Mouse (Mus musculus): ENCODE data around the gene Myh15. TPM values are rescaled to one million over a fixed set of nuclear protein-coding genes. Genes with fewer than 3 reads are reported as not detected.

Gene Myh15
- polyA plus RNA-seq, 1 experiment from 2014 or later = not detected

GRCm38 (mm10) chr16:49128015-49128414 lies 70.7 kb downstream of the Myh15 start:
- no peak for ATAC-seq (replicated peaks; ENCODE audit: insufficient number of reproducible peaks, low FRiP score, low TSS enrichment, low read depth)
- H3K4me1 ChIP-seq (ENCODE audit: control insufficient read depth, insufficient read depth, low read length) = no peaks in the 10 kb centered on the region
- H3K9me3 ChIP-seq (replicated peaks; ENCODE audit: control insufficient read depth, low read length) = no peaks in the 10 kb centered on the region
- no peak overlapping the region for H3K4me2 ChIP-seq (ENCODE audit: low read depth, low read length)
- H3K36me3 ChIP-seq (replicated peaks; ENCODE audit: control insufficient read depth, insufficient read depth, low read depth, low read length) = no peaks in the 10 kb centered on the region
- WGBS = 56% methylated on average over 1 of the region's 1 CpGs
- no peak for DNase-seq (ENCODE audit: low spot score)
- no peak overlapping the region for H3K4me3 ChIP-seq (ENCODE audit: low read depth, low read length)
- no peak overlapping the region for H3K27ac ChIP-seq (replicated peaks; ENCODE audit: low read depth, low read length)
- no peak overlapping the region for H3K9ac ChIP-seq (replicated peaks; ENCODE audit: low read length)
- H3K27me3 ChIP-seq (ENCODE audit: control insufficient read depth, insufficient read depth, low read length) = no peaks in the 10 kb centered on the region

DNA sequence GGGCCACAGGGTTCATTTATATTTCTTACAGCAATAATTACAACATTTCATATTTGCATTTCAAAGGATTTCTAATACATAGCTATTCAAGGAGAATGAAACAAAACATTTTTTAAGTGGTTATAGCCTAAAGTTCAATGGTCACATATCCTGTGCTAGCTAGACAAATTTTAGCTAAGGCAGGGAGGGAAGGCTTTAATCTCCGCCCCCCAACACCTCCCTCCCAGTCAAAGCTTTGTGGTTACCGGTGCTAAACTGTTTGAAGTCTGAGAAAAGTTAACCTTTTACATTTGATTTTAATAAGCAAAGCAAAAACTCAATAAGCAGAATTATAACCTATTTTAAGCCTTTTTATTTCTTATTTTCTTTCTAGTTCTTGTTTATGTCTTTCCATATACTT lies 98.9 kb downstream of the Myh15 start:
- H3K9me3 ChIP-seq (replicated peaks; ENCODE audit: control insufficient read depth, low read length) = no peaks in the 10 kb centered on the region
- no peak overlapping the region for H3K27ac ChIP-seq (replicated peaks; ENCODE audit: low read depth, low read length)
- no peak for ATAC-seq (replicated peaks; ENCODE audit: insufficient number of reproducible peaks, low FRiP score, low TSS enrichment, low read depth)
- no peaks in the 10 kb centered on the region for H3K4me1 ChIP-seq (ENCODE audit: control insufficient read depth, insufficient read depth, low read length)
- no peak for DNase-seq (ENCODE audit: low spot score)
- H3K4me3 ChIP-seq (ENCODE audit: low read depth, low read length) = no peak overlapping the region
- no peak overlapping the region for H3K9ac ChIP-seq (replicated peaks; ENCODE audit: low read length)
- H3K4me2 ChIP-seq (ENCODE audit: low read depth, low read length) = no peak overlapping the region
- H3K36me3 ChIP-seq (replicated peaks; ENCODE audit: control insufficient read depth, insufficient read depth, low read depth, low read length) = no peaks in the 10 kb centered on the region
- no peaks in the 10 kb centered on the region for H3K27me3 ChIP-seq (ENCODE audit: control insufficient read depth, insufficient read depth, low read length)
- WGBS = 71% methylated on average over 2 of the region's 2 CpGs

- no peak overlapping the region for H3K4me3 ChIP-seq (ENCODE audit: low read depth, low read length)
- H3K27ac ChIP-seq (replicated peaks; ENCODE audit: low read depth, low read length) = no peak overlapping the region
- no peaks in the 10 kb centered on the region for H3K9me3 ChIP-seq (replicated peaks; ENCODE audit: control insufficient read depth, low read length)
- H3K4me2 ChIP-seq (ENCODE audit: low read depth, low read length) = no peak overlapping the region
- H3K9ac ChIP-seq (replicated peaks; ENCODE audit: low read length) = no peak overlapping the region
- ATAC-seq (replicated peaks; ENCODE audit: insufficient number of reproducible peaks, low FRiP score, low TSS enrichment, low read depth) = no peak
- no peaks in the 10 kb centered on the region for H3K4me1 ChIP-seq (ENCODE audit: control insufficient read depth, insufficient read depth, low read length)
- 47% methylated on average over 7 of the region's 7 CpGs for WGBS
- peak; percentile 81 for DNase-seq (ENCODE audit: low spot score)
- H3K36me3 ChIP-seq (replicated peaks; ENCODE audit: control insufficient read depth, insufficient read depth, low read depth, low read length) = no peaks in the 10 kb centered on the region
- H3K27me3 ChIP-seq (ENCODE audit: control insufficient read depth, insufficient read depth, low read length) = no peaks in the 10 kb centered on the region
These were observed 107.3 kb downstream of the Myh15 start for GRCm38 (mm10) chr16:49164349-49165137.

- Histone ChIP-seq H3K36me3 (replicated peaks; ENCODE audit: control insufficient read depth, insufficient read depth, low read depth, low read length) (no peaks in the 10 kb centered on the region), H3K4me2 (ENCODE audit: low read depth, low read length) (no peak overlapping the region), H3K4me1 (ENCODE audit: control insufficient read depth, insufficient read depth, low read length) (no peaks in the 10 kb centered on the region), H3K9me3 (replicated peaks; ENCODE audit: control insufficient read depth, low read length) (no peaks in the 10 kb centered on the region), H3K27ac (replicated peaks; ENCODE audit: low read depth, low read length) (no peak overlapping the region), H3K27me3 (ENCODE audit: control insufficient read depth, insufficient read depth, low read length) (no peaks in the 10 kb centered on the region), H3K9ac (replicated peaks; ENCODE audit: low read length) (no peak overlapping the region), H3K4me3 (ENCODE audit: low read depth, low read length) (no peak overlapping the region)
- DNase-seq (ENCODE audit: low spot score) (no peak), ATAC-seq (replicated peaks; ENCODE audit: insufficient number of reproducible peaks, low FRiP score, low TSS enrichment, low read depth) (no peak)
- WGBS = 90% methylated on average over 11 of the region's 11 CpGs
These were observed 108.4 kb downstream of the Myh15 start for GRCm38 (mm10) chr16:49165728-49166127.

DNA sequence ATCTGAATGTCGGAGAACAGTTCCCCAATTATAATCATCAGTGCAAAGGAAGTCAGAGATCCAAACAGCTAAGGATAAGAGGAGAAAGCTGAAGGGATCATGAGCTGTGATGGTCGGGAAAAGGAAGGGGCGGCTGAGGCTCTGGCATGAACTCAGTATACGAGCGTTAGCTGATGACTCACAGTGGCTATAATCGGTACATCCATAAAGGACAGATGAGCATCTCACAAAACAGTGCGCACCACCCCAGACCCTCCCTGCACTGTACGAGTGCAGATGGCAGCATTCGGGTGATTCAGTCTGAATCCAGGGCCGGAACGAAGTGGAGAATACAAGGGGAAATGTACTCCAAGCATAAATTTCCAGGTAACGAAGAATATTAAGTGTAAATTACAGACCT lies 110.0 kb downstream of the Myh15 start:
- no peaks in the 10 kb centered on the region for H3K36me3 ChIP-seq (replicated peaks; ENCODE audit: control insufficient read depth, insufficient read depth, low read depth, low read length)
- no peak overlapping the region for H3K4me2 ChIP-seq (ENCODE audit: low read depth, low read length)
- no peak overlapping the region for H3K9ac ChIP-seq (replicated peaks; ENCODE audit: low read length)
- 91% methylated on average over 12 of the region's 12 CpGs for WGBS
- H3K27ac ChIP-seq (replicated peaks; ENCODE audit: low read depth, low read length) = no peak overlapping the region
- H3K27me3 ChIP-seq (ENCODE audit: control insufficient read depth, insufficient read depth, low read length) = no peaks in the 10 kb centered on the region
- no peak for ATAC-seq (replicated peaks; ENCODE audit: insufficient number of reproducible peaks, low FRiP score, low TSS enrichment, low read depth)
- H3K4me1 ChIP-seq (ENCODE audit: control insufficient read depth, insufficient read depth, low read length) = no peaks in the 10 kb centered on the region
- DNase-seq (ENCODE audit: low spot score) = no peak
- no peak overlapping the region for H3K4me3 ChIP-seq (ENCODE audit: low read depth, low read length)
- no peaks in the 10 kb centered on the region for H3K9me3 ChIP-seq (replicated peaks; ENCODE audit: control insufficient read depth, low read length)

DNA sequence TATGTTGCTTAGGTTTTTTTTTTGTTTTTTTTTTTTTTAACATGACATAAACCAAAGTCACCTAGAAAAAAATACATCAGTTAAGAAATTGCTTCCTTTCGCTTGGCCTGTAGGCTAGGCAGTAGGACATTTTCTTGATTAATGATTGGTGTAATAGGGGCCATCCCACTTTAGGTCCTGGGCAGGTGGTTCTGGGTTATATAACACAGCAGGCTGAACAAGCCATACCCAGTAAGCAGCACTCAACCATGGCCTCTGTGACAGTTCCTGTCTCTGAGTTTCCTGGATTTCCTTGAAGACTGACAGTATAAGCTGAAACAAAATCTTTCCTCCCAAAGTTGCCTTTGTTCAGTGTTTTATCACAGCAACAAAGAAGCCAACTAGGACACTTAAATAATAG lies 117.8 kb downstream of the Myh15 start:
- Histone ChIP-seq H3K9me3 (replicated peaks; ENCODE audit: control insufficient read depth, low read length) (no peaks in the 10 kb centered on the region), H3K27ac (replicated peaks; ENCODE audit: low read depth, low read length) (no peak overlapping the region), H3K4me2 (ENCODE audit: low read depth, low read length) (no peak overlapping the region), H3K4me3 (ENCODE audit: low read depth, low read length) (no peak overlapping the region), H3K27me3 (ENCODE audit: control insufficient read depth, insufficient read depth, low read length) (no peaks in the 10 kb centered on the region), H3K9ac (replicated peaks; ENCODE audit: low read length) (no peak overlapping the region), H3K36me3 (replicated peaks; ENCODE audit: control insufficient read depth, insufficient read depth, low read depth, low read length) (no peaks in the 10 kb centered on the region), H3K4me1 (ENCODE audit: control insufficient read depth, insufficient read depth, low read length) (no peaks in the 10 kb centered on the region)
- WGBS = 71% methylated on average over 1 of the region's 1 CpGs
- ATAC-seq (replicated peaks; ENCODE audit: insufficient number of reproducible peaks, low FRiP score, low TSS enrichment, low read depth) (no peak), DNase-seq (ENCODE audit: low spot score) (no peak)

DNA sequence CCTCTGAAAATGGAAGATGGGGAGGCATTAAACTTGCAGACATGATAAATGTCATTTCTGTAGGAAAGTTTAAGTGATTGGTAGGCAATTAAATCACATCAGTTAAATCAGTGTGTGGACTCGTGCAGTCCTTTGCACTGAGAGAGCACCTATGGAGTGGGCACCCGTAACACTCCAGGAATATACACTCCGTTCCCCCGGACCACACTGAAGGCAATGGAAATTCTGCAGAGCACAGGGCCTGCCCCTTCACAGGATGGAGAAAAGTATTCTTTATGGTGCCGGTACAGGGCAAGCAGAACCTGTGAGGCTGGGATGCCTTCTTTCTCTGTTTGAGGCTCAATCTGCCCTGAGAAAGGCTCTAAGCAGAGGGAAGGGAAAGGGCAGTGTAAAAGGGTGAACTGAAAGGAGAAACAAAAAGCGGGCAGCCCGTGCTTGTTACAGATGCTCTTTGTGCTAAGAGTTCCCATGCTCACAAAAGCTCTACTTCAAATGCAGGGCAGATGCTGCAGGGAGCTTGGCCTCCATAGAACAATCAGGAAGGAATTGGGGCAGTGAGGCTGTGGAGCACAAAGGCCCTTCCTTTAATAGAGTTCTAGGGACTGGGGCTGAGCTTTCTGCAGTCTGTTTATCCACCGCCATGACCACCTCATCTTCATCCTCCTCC lies 118.6 kb downstream of the Myh15 start:
- Histone ChIP-seq H3K4me3 (ENCODE audit: low read depth, low read length) (no peak overlapping the region), H3K36me3 (replicated peaks; ENCODE audit: control insufficient read depth, insufficient read depth, low read depth, low read length) (no peaks in the 10 kb centered on the region), H3K9me3 (replicated peaks; ENCODE audit: control insufficient read depth, low read length) (no peaks in the 10 kb centered on the region), H3K4me2 (ENCODE audit: low read depth, low read length) (no peak overlapping the region), H3K27me3 (ENCODE audit: control insufficient read depth, insufficient read depth, low read length) (no peaks in the 10 kb centered on the region), H3K27ac (replicated peaks; ENCODE audit: low read depth, low read length) (no peak overlapping the region), H3K9ac (replicated peaks; ENCODE audit: low read length) (no peak overlapping the region), H3K4me1 (ENCODE audit: control insufficient read depth, insufficient read depth, low read length) (no peaks in the 10 kb centered on the region)
- DNase-seq (ENCODE audit: low spot score) (no peak), ATAC-seq (replicated peaks; ENCODE audit: insufficient number of reproducible peaks, low FRiP score, low TSS enrichment, low read depth) (no peak)
- WGBS = 76% methylated on average over 8 of the region's 8 CpGs

DNA sequence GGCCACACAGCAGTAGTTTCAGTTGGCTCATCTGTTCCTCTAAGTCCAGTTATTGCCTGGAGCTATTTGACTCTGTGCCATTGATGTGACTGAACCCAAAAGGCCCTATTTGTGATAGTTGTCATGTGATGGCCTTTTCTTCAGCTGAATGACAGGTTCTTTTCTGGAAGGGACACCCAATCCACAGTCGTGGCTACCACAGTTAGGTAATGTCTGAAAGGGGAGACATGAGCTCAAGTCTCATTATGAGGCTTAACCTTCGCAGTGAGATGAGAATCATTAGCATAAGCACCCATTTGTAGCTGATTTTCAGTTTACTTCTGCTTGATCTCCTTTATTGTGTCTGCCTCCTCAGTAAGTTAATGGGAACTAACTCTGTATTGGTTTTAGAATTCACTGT lies 136.2 kb downstream of the Myh15 start:
- no peaks in the 10 kb centered on the region for H3K27me3 ChIP-seq (ENCODE audit: control insufficient read depth, insufficient read depth, low read length)
- DNase-seq (ENCODE audit: low spot score) (no peak), ATAC-seq (replicated peaks; ENCODE audit: insufficient number of reproducible peaks, low FRiP score, low TSS enrichment, low read depth) (no peak)
- WGBS = 66% methylated on average over 2 of the region's 2 CpGs
- H3K9me3 ChIP-seq (replicated peaks; ENCODE audit: control insufficient read depth, low read length) = no peaks in the 10 kb centered on the region
- no peak overlapping the region for H3K4me2 ChIP-seq (ENCODE audit: low read depth, low read length)
- no peak overlapping the region for H3K4me3 ChIP-seq (ENCODE audit: low read depth, low read length)
- no peak overlapping the region for H3K9ac ChIP-seq (replicated peaks; ENCODE audit: low read length)
- no peak overlapping the region for H3K27ac ChIP-seq (replicated peaks; ENCODE audit: low read depth, low read length)
- no peaks in the 10 kb centered on the region for H3K36me3 ChIP-seq (replicated peaks; ENCODE audit: control insufficient read depth, insufficient read depth, low read depth, low read length)
- no peaks in the 10 kb centered on the region for H3K4me1 ChIP-seq (ENCODE audit: control insufficient read depth, insufficient read depth, low read length)

Data from embryonic facial prominence, embryonic 11.5 days (tissue).